Mouse (Mus musculus) urinary bladder, postnatal 14 days (tissue): ENCODE results near the gene Gm21836.
"Not testable (repeated sequence)": the region's sequence is repeated elsewhere in the genome, so short reads cannot be mapped to it uniquely, and the experiment has no call there.

Experiments
- DNase-seq: peaks from one replicate; pipeline ENCODE4 v3.0.0; 2021; ENCODE audit warnings: low spot score

The Gm21836 gene

GRCm38 (mm10) chr9:124493693-124494092, at the start of gene Gm21836:
Gm21836 (minus strand) TSS chr9:124493793.
- DNase-seq = not testable (repeated sequence)

GRCm38 (mm10) chr9:124480361-124480980, 13.1 kb downstream of the Gm21836 start:
- DNase-seq = peak; percentile 7

- DNase-seq = peak; percentile 28
Measured at GRCm38 (mm10) chr9:124478081-124478480, 15.5 kb downstream of the Gm21836 start.

GRCm38 (mm10) chr9:124476096-124476902, 17.3 kb downstream of the Gm21836 start, which contains the start of gene Ppp2r3d:
Ppp2r3d (minus strand) TSS chr9:124476898.
- no peak for DNase-seq

GRCm38 (mm10) chr9:124475689-124476088, 17.9 kb downstream of the Gm21836 start:
- no peak for DNase-seq

GRCm38 (mm10) chr9:124456572-124456971, 37.0 kb downstream of the Gm21836 start:
- peak; percentile 71 for DNase-seq
